Mouse (Mus musculus): ENCODE measurements around the gene Trpc2. TPM values are rescaled to one million over a fixed set of nuclear protein-coding genes. Genes with fewer than 3 reads are reported as not detected.

The Trpc2 gene
- total and polyA plus RNA-seq, 3 experiments = 0.45 TPM; not detected in 2

GRCm38 (mm10) chr7:102100868-102101267 lies 18.0 kb downstream of the Trpc2 start:
- no peaks in the 10 kb centered on the region for H3K36me3 ChIP-seq (replicated peaks)
- no peaks in the 10 kb centered on the region for H3K9me3 ChIP-seq (replicated peaks)
- H3K4me1 ChIP-seq (ENCODE audit: insufficient read depth, low read depth, low read length) = peaks cover 23% of the 10 kb centered on the region
- DNase-seq (ENCODE audit: low spot score) = no peak
- H3K4me3 ChIP-seq (ENCODE audit: low read depth, low read length) = no peak overlapping the region
- no peak for ATAC-seq (ENCODE audit: extremely low read depth, insufficient number of reproducible peaks, low FRiP score, poor library complexity, severe bottlenecking)
- peaks cover 71% of the 10 kb centered on the region for H3K27me3 ChIP-seq (ENCODE audit: insufficient read depth, low read length)
- no peak for TF ChIP-seq GATA2 (IDR thresholded peaks at IDR 0.05; ENCODE audit: borderline replicate concordance, low read depth, low read length)
- no peak for TF ChIP-seq GATA1 (IDR thresholded peaks at IDR 0.05; ENCODE audit: borderline replicate concordance, low read length)
- no peak for TF ChIP-seq CTCF (IDR thresholded peaks at IDR 0.05; ENCODE audit: low read depth, low read length)
- no peak for TF ChIP-seq TAL1 (conservative IDR thresholded peaks at IDR 0.05; ENCODE audit: low read depth, low read length)
- no peak for TF ChIP-seq POLR2AphosphoS5 (IDR thresholded peaks at IDR 0.05; ENCODE audit: insufficient replicate concordance, low read depth, low read length)

- DNase-seq (ENCODE audit: low spot score) = no peak
- Histone ChIP-seq H3K27me3 (ENCODE audit: insufficient read depth, low read length) (peaks cover 73% of the 10 kb centered on the region), H3K9me3 (replicated peaks) (no peaks in the 10 kb centered on the region), H3K36me3 (replicated peaks) (no peaks in the 10 kb centered on the region), H3K4me1 (ENCODE audit: insufficient read depth, low read depth, low read length) (peaks cover 23% of the 10 kb centered on the region), H3K4me3 (ENCODE audit: low read depth, low read length) (no peak within 1 kb of the TSS)
- ATAC-seq (ENCODE audit: extremely low read depth, insufficient number of reproducible peaks, low FRiP score, poor library complexity, severe bottlenecking) = no peak
- TF ChIP-seq CTCF (IDR thresholded peaks at IDR 0.05; ENCODE audit: low read depth, low read length) = no peak
- no peak for TF ChIP-seq GATA2 (IDR thresholded peaks at IDR 0.05; ENCODE audit: borderline replicate concordance, low read depth, low read length)
- TF ChIP-seq TAL1 (conservative IDR thresholded peaks at IDR 0.05; ENCODE audit: low read depth, low read length) = no peak
- TF ChIP-seq POLR2AphosphoS5 (IDR thresholded peaks at IDR 0.05; ENCODE audit: insufficient replicate concordance, low read depth, low read length) = no peak
Observed at GRCm38 (mm10) chr7:102101487-102101886, 18.6 kb downstream of the Trpc2 start, which contains the start of gene Art1. Gene Art1, plus strand, starts transcription at chr7:102101743.

- no peaks in the 10 kb centered on the region for H3K9me3 ChIP-seq (replicated peaks)
- DNase-seq (ENCODE audit: low spot score) = no peak
- H3K36me3 ChIP-seq (replicated peaks) = no peaks in the 10 kb centered on the region
- no peak for TF ChIP-seq GATA2 (IDR thresholded peaks at IDR 0.05; ENCODE audit: borderline replicate concordance, low read depth, low read length)
- no peak for TF ChIP-seq POLR2AphosphoS5 (IDR thresholded peaks at IDR 0.05; ENCODE audit: insufficient replicate concordance, low read depth, low read length)
- TF ChIP-seq TAL1 (conservative IDR thresholded peaks at IDR 0.05; ENCODE audit: low read depth, low read length) = no peak
- no peak for TF ChIP-seq GATA1 (IDR thresholded peaks at IDR 0.05; ENCODE audit: borderline replicate concordance, low read length)
- no peak for TF ChIP-seq CTCF (IDR thresholded peaks at IDR 0.05; ENCODE audit: low read depth, low read length)
- peaks cover 23% of the 10 kb centered on the region for H3K4me1 ChIP-seq (ENCODE audit: insufficient read depth, low read depth, low read length)
- H3K27me3 ChIP-seq (ENCODE audit: insufficient read depth, low read length) = peaks cover 73% of the 10 kb centered on the region
- no peak for ATAC-seq (ENCODE audit: extremely low read depth, insufficient number of reproducible peaks, low FRiP score, poor library complexity, severe bottlenecking)
- H3K4me3 ChIP-seq (ENCODE audit: low read depth, low read length) = no peak overlapping the region
Observed at GRCm38 (mm10) chr7:102102241-102102640, 19.3 kb downstream of the Trpc2 start.

- DNase-seq (ENCODE audit: low spot score) = no peak
- H3K27me3 ChIP-seq (ENCODE audit: insufficient read depth, low read length) = peaks cover 70% of the 10 kb centered on the region
- H3K4me3 ChIP-seq (ENCODE audit: low read depth, low read length) = no peak overlapping the region
- no peaks in the 10 kb centered on the region for H3K9me3 ChIP-seq (replicated peaks)
- H3K36me3 ChIP-seq (replicated peaks) = no peaks in the 10 kb centered on the region
- ATAC-seq (ENCODE audit: extremely low read depth, insufficient number of reproducible peaks, low FRiP score, poor library complexity, severe bottlenecking) = no peak
- peaks cover 23% of the 10 kb centered on the region for H3K4me1 ChIP-seq (ENCODE audit: insufficient read depth, low read depth, low read length)
- TF ChIP-seq GATA1 (IDR thresholded peaks at IDR 0.05; ENCODE audit: borderline replicate concordance, low read length) (no peak), GATA2 (IDR thresholded peaks at IDR 0.05; ENCODE audit: borderline replicate concordance, low read depth, low read length) (no peak), POLR2AphosphoS5 (IDR thresholded peaks at IDR 0.05; ENCODE audit: insufficient replicate concordance, low read depth, low read length) (no peak), TAL1 (conservative IDR thresholded peaks at IDR 0.05; ENCODE audit: low read depth, low read length) (no peak), CTCF (IDR thresholded peaks at IDR 0.05; ENCODE audit: low read depth, low read length) (no peak)
Observed at GRCm38 (mm10) chr7:102102696-102103095, 19.8 kb downstream of the Trpc2 start.

- H3K27me3 ChIP-seq (ENCODE audit: insufficient read depth, low read length) = peaks cover 70% of the 10 kb centered on the region
- TF ChIP-seq TAL1 (conservative IDR thresholded peaks at IDR 0.05; ENCODE audit: low read depth, low read length) (no peak), POLR2AphosphoS5 (IDR thresholded peaks at IDR 0.05; ENCODE audit: insufficient replicate concordance, low read depth, low read length) (no peak), CTCF (IDR thresholded peaks at IDR 0.05; ENCODE audit: low read depth, low read length) (no peak)
- DNase-seq (ENCODE audit: low spot score) = no peak
Observed at GRCm38 (mm10) chr7:102103555-102103954, 20.6 kb downstream of the Trpc2 start.

GRCm38 (mm10) chr7:102104126-102104525 lies 21.2 kb downstream of the Trpc2 start:
- Histone ChIP-seq H3K9me3 (replicated peaks) (no peaks in the 10 kb centered on the region), H3K4me1 (ENCODE audit: insufficient read depth, low read depth, low read length) (peaks cover 23% of the 10 kb centered on the region), H3K4me3 (ENCODE audit: low read depth, low read length) (no peak overlapping the region), H3K27me3 (ENCODE audit: insufficient read depth, low read length) (peaks cover 69% of the 10 kb centered on the region), H3K36me3 (replicated peaks) (no peaks in the 10 kb centered on the region)
- TF ChIP-seq GATA1 (IDR thresholded peaks at IDR 0.05; ENCODE audit: borderline replicate concordance, low read length) (no peak), GATA2 (IDR thresholded peaks at IDR 0.05; ENCODE audit: borderline replicate concordance, low read depth, low read length) (no peak), CTCF (IDR thresholded peaks at IDR 0.05; ENCODE audit: low read depth, low read length) (no peak), POLR2AphosphoS5 (IDR thresholded peaks at IDR 0.05; ENCODE audit: insufficient replicate concordance, low read depth, low read length) (no peak), TAL1 (conservative IDR thresholded peaks at IDR 0.05; ENCODE audit: low read depth, low read length) (no peak)
- DNase-seq (ENCODE audit: low spot score) = no peak
- no peak for ATAC-seq (ENCODE audit: extremely low read depth, insufficient number of reproducible peaks, low FRiP score, poor library complexity, severe bottlenecking)

More at GRCm38 (mm10) chr7:102103555-102103954, 20.6 kb downstream of the Trpc2 start:
- no peak for ATAC-seq (ENCODE audit: extremely low read depth, insufficient number of reproducible peaks, low FRiP score, poor library complexity, severe bottlenecking)
- no peaks in the 10 kb centered on the region for H3K36me3 ChIP-seq (replicated peaks)
- peaks cover 23% of the 10 kb centered on the region for H3K4me1 ChIP-seq (ENCODE audit: insufficient read depth, low read depth, low read length)
- no peaks in the 10 kb centered on the region for H3K9me3 ChIP-seq (replicated peaks)
- no peak overlapping the region for H3K4me3 ChIP-seq (ENCODE audit: low read depth, low read length)

All from G1E (cell line).